Mouse (Mus musculus) brain, embryonic 18.5 days (tissue): ENCODE results near the gene Fign.

Experiments used
- DNase-seq: peaks from one replicate; pipeline ENCODE4 v3.0.0-alpha.2; 2012; ENCODE audit warnings: low read depth, low spot score

Fign gene

DNA sequence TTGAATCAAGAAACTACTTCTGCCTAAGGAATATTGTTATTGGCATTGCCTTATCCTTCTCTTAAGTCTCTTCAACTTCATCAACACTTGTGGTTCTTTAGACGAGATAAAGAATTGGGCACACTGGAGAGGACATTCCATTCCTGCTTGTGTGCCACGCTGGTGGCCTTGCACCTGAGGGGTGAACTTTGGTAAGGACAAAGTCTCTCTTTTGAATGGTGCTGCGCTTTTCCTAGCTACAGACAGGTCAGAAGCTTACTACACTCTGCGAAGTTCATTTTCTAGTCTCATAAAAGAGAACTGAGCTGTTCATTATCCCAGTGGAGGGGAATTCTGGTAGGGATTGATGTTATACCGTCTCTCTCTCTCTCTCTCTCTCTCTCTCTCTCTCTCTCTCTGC is 38.4 kb downstream of the Fign start:
- DNase-seq = no peak

DNA sequence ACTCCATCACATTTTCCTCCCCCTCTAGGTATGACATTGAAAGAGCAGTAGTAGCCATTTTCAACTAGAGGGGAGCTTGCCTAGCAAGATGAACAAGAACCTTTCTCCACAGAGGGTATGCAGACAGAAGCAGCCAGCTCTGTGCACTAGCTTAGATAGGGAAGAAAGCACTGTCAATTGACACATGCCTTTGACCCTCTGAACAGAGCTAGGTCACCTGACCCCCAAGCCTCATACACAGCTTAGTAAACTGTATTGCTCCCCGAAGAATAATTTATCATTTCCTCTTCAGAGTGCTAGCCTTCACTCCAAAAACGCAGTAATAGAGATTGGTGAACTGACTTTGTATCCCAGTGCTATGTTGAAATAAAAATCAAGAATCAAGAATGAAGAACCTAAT is 49.7 kb downstream of the Fign start:
- no peak for DNase-seq

DNA sequence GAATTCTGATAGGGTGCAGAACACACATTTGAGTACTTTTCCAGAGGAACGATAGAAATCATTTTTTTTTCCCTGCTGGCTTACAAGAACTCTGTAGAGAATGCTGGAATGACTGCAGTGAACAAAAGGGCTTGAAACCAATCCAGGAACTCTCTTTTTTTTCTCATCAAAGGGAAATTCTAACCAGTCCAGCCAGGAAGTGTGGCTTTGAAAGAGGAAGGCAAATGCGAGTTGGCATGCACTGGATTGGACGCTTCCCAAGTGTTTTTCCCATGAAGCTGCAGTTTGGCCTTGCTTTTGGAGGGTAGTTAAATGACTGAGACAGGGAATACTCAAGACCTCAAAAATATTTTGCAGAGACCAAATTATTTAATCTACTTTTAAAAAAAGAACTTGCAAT is 54.7 kb downstream of the Fign start:
- peak; percentile 50 for DNase-seq

DNA sequence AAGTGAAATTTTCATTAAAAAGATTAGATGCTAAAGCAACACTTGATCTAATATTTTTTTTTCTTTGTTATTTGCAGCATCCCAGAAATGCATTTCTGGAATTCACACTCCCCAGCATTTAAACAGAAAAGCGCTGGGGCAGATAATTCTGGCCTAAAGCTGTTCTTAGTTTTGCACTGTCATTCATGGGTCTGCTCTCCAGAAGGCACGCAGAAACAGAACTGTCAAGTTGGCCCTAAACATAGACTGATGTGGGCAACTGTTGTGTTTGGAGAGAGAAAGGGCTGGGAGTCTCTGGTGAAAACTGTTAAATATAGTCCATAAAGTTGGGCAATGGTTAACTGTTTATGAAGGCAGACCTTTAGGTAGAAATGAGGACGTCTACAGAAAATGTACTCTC is 62.4 kb downstream of the Fign start:
- no peak for DNase-seq

DNA sequence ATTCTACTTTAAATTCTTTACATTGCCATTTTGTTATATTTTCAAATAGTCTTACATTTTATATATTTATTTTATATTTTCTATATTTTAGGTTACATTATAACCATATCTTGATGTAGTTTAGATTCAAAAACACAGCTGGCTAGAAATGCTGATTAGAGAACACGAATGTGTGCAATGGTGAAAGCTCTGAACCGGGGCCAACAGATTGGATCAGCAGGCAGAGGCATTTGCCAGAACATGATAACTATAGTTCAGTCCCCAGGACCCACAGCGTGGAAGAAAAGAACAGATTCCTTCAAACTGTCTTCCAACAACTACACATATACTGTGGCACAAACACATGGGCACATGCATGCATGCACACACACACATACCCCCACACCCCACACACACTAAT is 64.0 kb downstream of the Fign start:
- DNase-seq = no peak

DNA sequence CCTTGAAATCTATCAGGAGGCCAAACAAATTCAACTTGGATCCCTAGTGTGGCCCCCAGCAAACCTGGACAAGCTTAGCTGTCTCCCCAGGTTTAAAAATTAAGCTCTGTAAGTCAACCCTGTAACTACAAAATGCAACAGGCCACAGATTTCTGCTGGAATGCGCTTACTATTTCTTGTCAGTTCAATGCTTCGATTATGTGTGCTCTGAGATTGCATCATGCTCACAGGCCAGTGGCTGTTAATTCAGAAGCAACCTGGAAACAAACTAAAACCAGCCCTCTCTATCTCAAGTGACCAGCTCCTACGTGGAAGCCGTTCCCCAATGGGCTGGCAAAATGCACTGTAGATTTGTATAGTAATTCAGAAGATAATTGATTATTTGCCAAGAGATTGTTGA is 71.9 kb downstream of the Fign start:
- DNase-seq = no peak

DNA sequence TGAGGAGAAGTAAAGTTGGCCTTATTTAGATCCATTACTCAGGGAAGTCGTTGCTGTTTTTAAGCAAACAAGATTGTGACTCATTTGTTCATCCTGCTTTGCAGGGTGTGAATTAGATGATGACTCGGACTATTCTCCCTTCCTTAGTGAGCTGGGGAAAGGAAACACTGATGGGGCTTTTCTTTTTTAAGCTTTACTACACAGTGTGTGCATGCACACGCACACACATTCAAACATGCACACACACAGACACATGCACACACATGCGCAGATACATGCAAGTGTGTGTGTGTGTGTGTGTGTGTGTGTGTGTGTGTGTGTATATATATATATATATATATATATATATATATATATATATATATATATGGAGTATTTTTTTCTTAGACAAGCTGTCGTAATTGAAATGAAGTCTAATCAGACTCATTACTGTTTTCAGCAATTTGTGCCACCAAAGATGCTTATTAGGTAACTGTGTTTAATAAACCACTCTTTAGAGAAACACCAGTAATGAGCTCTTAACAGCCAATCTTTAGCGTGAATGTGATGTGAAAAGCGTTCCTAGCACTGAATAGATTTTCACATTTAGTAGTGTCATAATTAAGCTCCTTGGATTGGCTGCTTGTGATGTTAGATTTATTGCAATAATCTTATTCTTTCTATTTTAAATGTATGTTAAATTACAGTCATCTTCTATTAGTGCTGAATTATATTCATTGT is 103.4 kb downstream of the Fign start:
- DNase-seq = no peak

DNA sequence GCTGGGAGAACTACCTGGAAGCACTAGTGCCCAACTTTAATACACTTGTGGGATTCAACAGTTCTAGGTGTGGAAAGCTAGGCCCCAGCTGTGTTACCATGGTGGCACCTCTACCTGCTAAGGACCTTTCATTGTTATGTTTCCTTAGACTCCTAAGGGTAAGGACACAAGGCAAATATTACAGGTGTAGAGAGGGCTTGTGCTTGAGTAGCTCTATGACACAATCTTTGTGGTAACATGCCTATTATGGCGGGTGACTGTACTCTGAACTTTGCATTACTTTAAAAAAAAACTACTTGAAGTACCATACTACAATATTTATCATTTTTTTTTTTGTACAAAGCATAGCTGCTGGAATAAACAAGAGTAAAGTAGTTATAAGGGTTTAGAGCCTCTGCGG is 112.4 kb downstream of the Fign start:
- DNase-seq = no peak

DNA sequence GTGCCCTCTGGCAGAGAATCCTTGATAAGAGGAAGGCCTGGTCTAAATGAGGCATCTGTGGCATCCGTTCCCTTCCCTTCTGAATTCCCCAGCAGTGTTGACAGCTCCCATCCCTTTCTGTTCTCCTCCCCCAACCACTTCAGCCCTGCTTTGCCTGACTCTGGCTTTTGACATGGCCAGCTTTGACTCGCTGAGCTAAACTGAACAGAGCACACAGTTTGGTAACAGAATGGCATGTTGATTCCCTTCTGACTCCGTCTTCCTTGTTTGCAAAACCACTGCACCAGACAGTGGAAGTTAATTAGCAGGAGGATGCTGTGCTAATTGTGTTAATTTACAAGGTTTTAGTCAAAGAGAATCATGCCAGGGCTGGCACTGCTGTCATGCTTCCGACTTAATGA is 115.5 kb downstream of the Fign start:
- DNase-seq = no peak

DNA sequence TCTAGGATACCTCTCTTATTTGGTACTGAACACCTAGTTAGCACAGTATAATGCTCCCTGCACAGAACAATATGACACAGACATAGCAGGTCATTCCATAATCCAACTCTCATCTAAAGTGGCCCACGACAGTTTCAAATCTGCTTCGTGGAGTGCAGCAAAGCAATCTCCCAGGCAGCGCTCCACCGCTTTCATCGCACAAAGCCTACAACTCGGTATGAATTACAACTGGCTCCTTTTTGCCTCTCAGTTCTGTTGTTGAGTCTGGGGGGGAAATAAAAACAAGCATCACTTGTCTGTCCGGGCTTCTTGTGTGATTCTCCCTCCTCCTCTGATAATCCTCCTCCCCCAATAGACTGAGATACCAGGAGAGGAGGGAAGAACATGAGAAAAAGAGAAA is 116.4 kb downstream of the Fign start:
- no peak for DNase-seq

DNA sequence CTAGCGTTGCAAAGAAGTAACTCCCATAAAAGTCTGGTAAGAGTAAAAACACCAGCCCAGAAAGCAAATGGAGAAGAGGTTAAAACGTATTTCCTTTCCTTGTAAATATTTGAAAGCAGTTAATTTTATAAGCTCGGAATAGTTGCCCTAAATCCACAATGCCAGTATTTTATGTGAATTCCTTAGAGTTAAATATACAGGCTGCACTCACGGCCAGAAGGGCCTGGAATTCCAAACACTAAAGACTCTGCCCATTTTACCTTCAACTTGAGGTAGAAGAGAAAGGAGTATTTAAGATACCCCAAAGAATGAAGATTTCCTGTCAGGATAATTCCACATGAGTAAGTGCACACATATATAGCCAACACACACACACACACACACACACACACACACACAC is 128.2 kb downstream of the Fign start:
- no peak for DNase-seq

DNA sequence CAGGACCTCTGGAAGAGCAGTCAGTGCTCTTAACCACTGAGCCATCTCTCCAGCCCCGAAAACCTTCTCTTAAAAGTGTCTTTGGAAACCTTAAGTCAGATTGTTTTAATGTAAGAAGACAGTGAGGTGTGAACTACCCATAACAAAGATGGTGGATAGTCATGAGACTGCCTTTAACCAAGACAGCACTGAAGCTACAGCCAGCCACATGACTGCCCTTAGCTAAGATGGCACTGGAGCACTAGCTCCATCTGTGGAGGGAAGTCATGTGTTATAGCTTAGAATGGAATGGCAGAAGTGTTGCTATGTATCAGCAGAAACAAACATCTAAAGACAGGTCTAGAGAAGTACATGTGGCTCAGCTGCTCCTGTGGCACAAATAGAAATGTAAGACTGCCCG is 166.8 kb downstream of the Fign start:
- no peak for DNase-seq

DNA sequence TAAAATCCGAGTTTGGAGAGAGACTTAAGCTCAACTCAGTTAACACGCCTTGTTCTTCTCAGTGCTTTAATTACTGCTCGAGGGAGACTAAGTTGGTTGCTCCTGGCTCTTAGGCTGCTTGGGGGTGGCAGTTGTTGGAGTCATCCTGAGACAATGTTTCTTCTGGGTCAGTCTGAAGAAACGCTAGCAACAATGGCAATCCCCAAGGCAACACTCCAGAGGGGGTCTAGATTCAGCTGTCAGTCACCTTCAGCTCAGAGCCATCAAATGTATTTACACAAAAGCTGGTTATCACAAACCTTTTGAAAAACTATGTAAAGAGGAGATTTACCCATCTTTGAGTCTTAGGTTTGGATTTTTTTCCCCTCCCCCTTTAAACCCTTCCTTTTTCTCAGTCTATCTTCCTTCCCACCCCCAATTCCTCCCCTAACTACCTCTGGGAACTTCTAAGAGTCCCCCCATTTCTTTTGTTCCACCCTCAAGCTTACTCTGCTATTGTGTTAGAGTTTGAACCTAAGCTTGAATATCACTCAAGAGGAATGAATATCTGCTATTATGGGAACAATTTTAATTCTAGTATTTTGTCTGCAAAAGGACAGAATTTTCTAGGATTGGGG is 171.2 kb downstream of the Fign start:
- no peak for DNase-seq

DNA sequence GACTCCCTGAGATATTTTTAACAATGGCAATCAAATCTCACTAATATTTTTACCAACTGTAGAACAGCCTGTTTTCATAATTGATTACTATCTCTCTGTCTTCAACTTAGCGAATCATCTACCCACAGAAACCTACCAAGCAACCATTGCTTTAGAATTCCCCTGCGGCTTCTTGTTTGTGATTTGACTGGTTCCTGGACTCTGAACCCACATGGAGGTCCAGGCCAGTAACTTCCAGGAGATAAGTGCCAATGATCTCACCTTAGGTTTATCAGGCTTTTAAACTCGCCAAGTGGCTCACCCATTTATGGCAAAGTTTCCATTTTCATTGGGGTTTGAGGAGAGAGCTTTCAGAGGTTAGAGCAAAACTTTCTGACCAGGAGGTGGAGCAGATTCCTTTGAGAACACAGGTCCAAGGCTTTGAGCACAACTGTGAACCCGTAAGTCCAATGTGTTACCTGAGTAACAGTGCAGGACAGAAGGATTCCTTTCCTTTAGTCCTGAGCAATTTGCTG is 172.1 kb downstream of the Fign start:
- DNase-seq = no peak
